Mouse (Mus musculus): Measurements from ENCODE around the gene Zscan4f. TPM values are rescaled to one million over a fixed set of nuclear protein-coding genes. Genes with fewer than 3 reads are reported as not detected.

Zscan4f gene
- not detected for total RNA-seq (2023)

DNA sequence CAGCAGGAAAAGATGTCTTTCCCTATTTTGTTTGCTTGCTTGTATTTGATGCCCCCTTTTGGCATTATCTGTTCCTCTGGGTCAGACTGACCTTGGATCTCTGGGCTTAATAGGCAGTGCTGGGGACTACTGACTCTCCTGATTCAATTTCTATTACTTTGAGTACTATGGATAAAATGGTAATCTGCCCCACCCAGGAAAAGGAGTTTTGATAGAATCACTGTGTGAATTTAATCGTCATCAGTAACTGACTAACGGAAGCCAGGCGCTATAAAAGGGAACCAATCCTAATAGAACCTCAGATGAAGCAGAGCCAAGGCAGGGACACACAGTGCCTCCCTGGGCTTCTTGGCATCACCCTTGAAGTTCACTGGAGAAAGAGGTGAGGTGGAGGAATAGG lies at the start of gene Zscan4f:
Zscan4f (plus strand) TSS at position 301 of the 400 bp plus-strand sequence.

Other genes with a start within 250 kb of the Zscan4f start
- gene Zscan4d, start 231.8 kb upstream of the Zscan4f start, total RNA-seq (2023) = not detected
- not detected for gene Zscan4e, start 87.2 kb upstream of the Zscan4f start, total RNA-seq (2023)
- not detected for gene Zscan4-ps2, start 116.4 kb downstream of the Zscan4f start, total RNA-seq (2023)
- gene Zscan4-ps3, start 211.4 kb downstream of the Zscan4f start, total RNA-seq (2023) = not detected